Mouse (Mus musculus) brain, embryonic 14.5 days (tissue): ENCODE results near the gene Iqch.

Experiments used
- CTCF ChIP-seq: fragments of 200-500 bp; IDR thresholded peaks from 2 replicates; pipeline ENCODE4 v1.5.1; 2012; ENCODE audit warnings: inconsistent platforms, mild to moderate bottlenecking, moderate library complexity, borderline replicate concordance; ENCODE audit not compliant: insufficient read depth, insufficient read length; ENCODE audit errors: extremely low read depth
- POLR2A ChIP-seq: fragments of 200-500 bp; IDR thresholded peaks from 2 replicates; pipeline ENCODE4 v1.6.1; 2012; ENCODE audit warnings: mild to moderate bottlenecking, inconsistent platforms, borderline replicate concordance; ENCODE audit not compliant: poor library complexity, insufficient read depth, insufficient read length, severe bottlenecking; ENCODE audit errors: extremely low read depth

GRCm38 (mm10) chr9:63579644-63580043, 22.6 kb downstream of the Iqch start:
- TF ChIP-seq POLR2A = no peak
- no peak for TF ChIP-seq CTCF
